Mouse (Mus musculus): ENCODE results near the gene Gm28998.
"Not testable (repeated sequence)": the region's sequence is repeated elsewhere in the genome, so short reads cannot be mapped to it uniquely, and the experiment has no call there.

The Gm28998 gene

DNA sequence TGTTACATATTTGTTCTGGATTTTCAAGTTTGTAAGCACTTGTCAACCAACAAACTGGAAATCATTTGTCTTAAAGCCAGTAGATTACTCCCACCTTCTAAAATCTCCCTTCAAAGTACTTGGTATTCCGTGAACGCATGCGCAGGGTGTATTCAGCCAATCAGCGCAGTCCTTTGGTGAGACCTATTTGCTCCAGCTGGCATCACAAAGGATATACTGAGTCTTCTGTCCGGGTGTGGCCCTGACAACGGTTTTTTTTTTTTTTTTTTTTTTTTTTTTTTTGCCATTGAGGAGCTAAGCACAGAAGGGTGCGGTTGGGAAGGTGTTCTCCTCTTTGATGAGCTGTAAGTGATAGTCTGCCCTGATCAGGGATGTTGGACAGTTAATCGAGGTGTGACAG lies at the start of gene Gm28998:
Gm28998 (plus strand) TSS at position 301 of the 400 bp plus-strand sequence.
- not testable (repeated sequence) for DNase-seq

Measured in B cell, adult 2 months (primary cell).